Mouse (Mus musculus) stomach, postnatal 0 days (tissue): Measurements from ENCODE around the gene Sema4b. TPM values are rescaled to one million over a fixed set of nuclear protein-coding genes. Genes with fewer than 3 reads are reported as not detected.

Source experiments
- ATAC-seq: fragments of 200-750 bp; cut with Nextera tagmentation; 2 replicates; pipeline ENCODE4 v1.8.0; 2017; ENCODE audit not compliant: low FRiP score, low TSS enrichment
- DNase-seq: peaks from one replicate; pipeline ENCODE4 v3.0.0-alpha.2; 2016; ENCODE audit warnings: low spot score
- H3K27ac ChIP-seq: fragments of 300-500 bp; sonication (generic); replicated peaks from 2 replicates; pipeline ENCODE4 v1.5.1; 2014; ENCODE audit warnings: mild to moderate bottlenecking, control low read depth
- H3K27me3 ChIP-seq: fragments of 300-500 bp; sonication (generic); 2 replicates; pipeline ENCODE4 v1.6.1; 2014; ENCODE audit warnings: low read length; ENCODE audit not compliant: control insufficient read depth, insufficient read depth
- H3K36me3 ChIP-seq: fragments of 300-500 bp; sonication (generic); 2 replicates; pipeline ENCODE4 v1.6.1; 2014; ENCODE audit warnings: low read length, mixed read lengths; ENCODE audit not compliant: control insufficient read depth, insufficient read depth
- H3K4me1 ChIP-seq: fragments of 300-500 bp; sonication (generic); replicated peaks from 2 replicates; pipeline ENCODE4 v1.6.1; 2014; ENCODE audit warnings: antibody characterized with exemption; ENCODE audit not compliant: control insufficient read depth, insufficient read depth
- H3K4me2 ChIP-seq: fragments of 300-500 bp; sonication (generic); replicated peaks from 2 replicates; pipeline ENCODE4 v1.6.1; 2014; ENCODE audit warnings: low read depth, mild to moderate bottlenecking, control low read depth, moderate library complexity
- H3K4me3 ChIP-seq: fragments of 300-500 bp; sonication (generic); 2 replicates; pipeline ENCODE4 v1.5.1; 2014; ENCODE audit warnings: low read depth, low read length, control low read depth
- H3K9ac ChIP-seq: fragments of 300-500 bp; sonication (generic); 2 replicates; pipeline ENCODE4 v1.6.1; 2014; ENCODE audit warnings: mild to moderate bottlenecking, low read length, control low read depth, mixed read lengths
- H3K9me3 ChIP-seq: fragments of 300-500 bp; sonication (generic); 2 replicates; pipeline ENCODE4 v1.6.1; 2016; ENCODE audit warnings: low read length; ENCODE audit not compliant: control insufficient read depth
- CTCF ChIP-seq: IDR thresholded peaks from 2 replicates; pipeline ENCODE4 v1.5.1; 2016; ENCODE audit warnings: antibody characterized with exemption, low read depth, mild to moderate bottlenecking, moderate library complexity
- EP300 ChIP-seq: optimal IDR thresholded peaks from 2 replicates; pipeline ENCODE3; 2016; ENCODE audit warnings: antibody characterized with exemption
- WGBS: fragments of 180-500 bp; shearing (Covaris S2); extraction: QIAGEN DNeasy Blood & Tissue Kit; methylation state at CpG from one replicate; pipeline ENCODE4 v1.1.7; 2014; 5-methylcytosine and 5-hydroxymethylcytosine counted together
- polyA plus RNA-seq: library from polyadenylated mRNA; unstranded; fragments of >200 nt; fragmentation: Nextera tagmentation; extraction: Ambion mirVana; gene quantifications from 2 replicates; pipeline ENCODE4 v1.2.1, GENCODE M21; 2015

Gene Sema4b
- polyA plus RNA-seq, 1 experiment from 2014 or later = 19.9 TPM

DNA sequence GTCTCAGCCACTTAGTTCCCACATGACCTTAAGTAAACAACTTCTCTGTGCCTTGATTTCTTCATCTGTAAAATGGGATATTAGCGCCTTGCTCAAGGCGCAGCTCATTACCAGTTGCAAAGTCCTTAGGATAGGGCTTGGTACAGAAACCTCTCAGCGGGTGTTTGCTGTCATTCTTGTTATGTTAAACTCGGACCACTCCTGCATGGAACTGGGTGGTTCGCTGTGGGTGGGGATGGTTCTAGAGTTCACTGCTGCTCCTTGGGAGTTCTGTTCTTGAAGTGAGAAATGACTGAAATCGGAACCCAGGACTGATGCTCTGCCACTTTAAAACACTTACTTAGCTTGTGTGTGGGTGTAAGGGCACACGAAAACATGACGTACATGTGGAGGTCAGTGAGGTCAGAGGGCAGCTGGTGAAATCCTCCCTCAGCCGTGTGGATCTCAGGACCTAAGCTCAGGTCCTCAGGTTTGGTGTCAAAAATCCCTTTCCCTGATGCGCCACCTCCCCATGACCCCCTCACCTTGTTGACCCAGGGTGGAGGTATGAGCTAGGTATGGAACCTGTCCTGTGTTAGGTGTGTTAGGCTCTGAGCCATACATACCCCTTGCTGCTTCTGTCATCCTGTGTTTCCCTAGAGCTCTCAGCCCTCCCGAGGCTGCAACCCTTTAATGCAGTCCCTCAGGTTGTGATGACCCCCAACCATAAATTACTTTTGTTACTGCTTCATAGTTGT, 13.4 kb downstream of the Sema4b start:
- DNase-seq = no peak
- ATAC-seq = no peak
- peaks cover 8% of the 10 kb centered on the region for H3K4me1 ChIP-seq
- H3K9ac ChIP-seq = no peak overlapping the region
- H3K27me3 ChIP-seq = no peaks in the 10 kb centered on the region
- WGBS = 51% methylated on average over 11 of the region's 11 CpGs
- H3K36me3 ChIP-seq = no peaks in the 10 kb centered on the region
- no peak for TF ChIP-seq CTCF
- no peak for TF ChIP-seq EP300
- H3K9me3 ChIP-seq = no peaks in the 10 kb centered on the region
- peak overlapping the region; percentile 88 for H3K4me2 ChIP-seq
- 0 out of 2 replicates have a peak overlapping the region, but pooled peaks have one; percentile 70 for H3K4me3 ChIP-seq
- H3K27ac ChIP-seq = 0 out of 2 replicates have a peak overlapping the region, but pooled peaks have one; percentile 46

DNA sequence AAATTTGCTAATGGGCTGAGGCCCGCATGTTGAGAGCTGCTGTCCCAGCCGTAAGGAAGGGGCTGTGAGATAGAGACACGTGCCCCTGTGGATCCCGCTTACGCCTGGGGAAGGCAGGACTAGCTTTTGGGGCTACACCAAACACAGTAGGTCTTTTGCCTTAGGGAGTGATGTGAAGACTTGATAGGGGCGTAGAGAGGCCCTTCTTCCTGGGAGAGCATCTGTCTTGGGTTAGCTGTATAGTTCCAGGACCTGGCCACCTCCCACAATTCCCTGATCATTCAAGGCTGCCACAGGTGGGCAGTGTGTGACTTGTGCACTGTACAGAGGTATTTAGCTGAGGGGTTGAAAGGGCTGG, 13.9 kb downstream of the Sema4b start:
- Histone ChIP-seq H3K4me1 (peaks cover 8% of the 10 kb centered on the region), H3K9ac (no peak overlapping the region), H3K4me3 (no peak overlapping the region), H3K27ac (0 out of 2 replicates have a peak overlapping the region, but pooled peaks have one; percentile 46), H3K9me3 (no peaks in the 10 kb centered on the region), H3K27me3 (no peaks in the 10 kb centered on the region), H3K36me3 (no peaks in the 10 kb centered on the region), H3K4me2 (peak overlapping the region; percentile 88; the same call in 1 of the 2 replicates)
- WGBS = 80% methylated on average over 6 of the region's 6 CpGs
- no peak for ATAC-seq
- DNase-seq = no peak
- TF ChIP-seq EP300 (no peak), CTCF (peak; percentile 37)

DNA sequence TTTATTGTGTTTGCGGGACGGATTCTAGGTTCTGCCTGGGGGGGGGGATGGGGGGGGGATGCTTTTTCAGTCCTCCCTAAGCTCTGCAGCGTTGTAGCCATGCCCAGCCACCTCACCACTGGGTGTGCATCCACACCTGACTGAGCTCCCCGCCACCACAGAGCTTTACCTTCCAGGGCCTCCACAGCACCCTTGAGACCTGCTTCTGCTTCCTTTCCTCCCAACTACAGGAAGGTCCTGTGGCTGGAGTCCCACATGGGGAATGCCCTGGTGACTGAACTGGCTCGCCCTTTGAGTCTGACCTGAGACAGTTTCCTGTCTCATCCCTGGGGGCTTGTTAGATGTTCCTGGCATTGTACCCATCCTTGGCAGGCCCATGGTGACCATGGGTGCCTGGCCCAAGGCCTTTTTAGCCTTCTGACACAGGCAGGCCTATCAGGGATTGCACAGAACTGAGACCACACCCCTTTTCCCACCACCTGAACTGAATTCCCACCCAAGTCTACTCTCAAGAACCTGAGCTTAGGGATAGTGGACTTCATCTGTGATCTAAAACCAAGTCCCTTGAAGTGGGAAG, 14.4 kb downstream of the Sema4b start:
- Histone ChIP-seq H3K4me1 (peaks cover 8% of the 10 kb centered on the region), H3K4me2 (no peak overlapping the region), H3K27me3 (no peaks in the 10 kb centered on the region), H3K36me3 (no peaks in the 10 kb centered on the region), H3K9me3 (no peaks in the 10 kb centered on the region), H3K27ac (0 out of 2 replicates have a peak overlapping the region, but pooled peaks have one; percentile 8), H3K4me3 (no peak overlapping the region), H3K9ac (no peak overlapping the region)
- DNase-seq (no peak), ATAC-seq (no peak)
- WGBS = 60% methylated on average over 5 of the region's 5 CpGs
- TF ChIP-seq EP300 (no peak), CTCF (no peak)

DNA sequence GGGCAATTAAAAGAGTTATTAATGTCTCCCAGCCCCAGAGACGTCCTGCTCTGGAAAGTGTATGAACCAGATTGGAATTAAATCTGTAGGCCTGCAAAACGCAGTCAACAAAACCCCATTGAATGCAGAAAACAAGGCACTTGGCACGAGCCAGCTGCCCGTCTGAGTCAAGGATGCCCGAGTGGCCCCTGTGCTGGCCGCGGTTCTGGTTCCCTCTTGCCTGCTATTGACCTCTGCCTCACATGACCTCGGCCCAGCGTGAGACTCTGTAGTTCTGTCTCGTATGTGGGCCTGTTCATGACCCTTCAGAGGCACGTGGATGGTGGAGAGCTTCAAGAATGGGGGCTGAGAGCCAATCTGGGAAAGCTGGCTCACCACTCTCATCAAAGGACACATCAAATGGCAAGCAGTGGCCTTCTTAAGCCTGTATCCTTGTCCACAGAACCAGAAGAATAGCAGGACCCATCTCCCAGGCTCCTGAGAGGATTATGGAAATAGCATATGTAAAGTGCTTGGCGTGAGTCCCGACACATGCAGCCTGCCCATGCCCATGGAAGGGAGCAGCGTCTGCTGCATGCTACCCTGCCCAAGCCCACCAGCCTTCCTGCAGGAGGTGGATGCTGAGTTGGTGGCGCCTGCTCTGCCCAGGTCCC, 15.4 kb downstream of the Sema4b start:
- 77% methylated on average over 15 of the region's 15 CpGs for WGBS
- Histone ChIP-seq H3K27me3 (no peaks in the 10 kb centered on the region), H3K4me3 (no peak overlapping the region), H3K9ac (no peak overlapping the region), H3K36me3 (no peaks in the 10 kb centered on the region), H3K4me1 (peaks cover 12% of the 10 kb centered on the region), H3K4me2 (no peak overlapping the region), H3K27ac (0 out of 2 replicates have a peak overlapping the region, but pooled peaks have one; percentile 13), H3K9me3 (no peaks in the 10 kb centered on the region)
- no peak for DNase-seq
- TF ChIP-seq CTCF (no peak), EP300 (no peak)
- no peak for ATAC-seq

DNA sequence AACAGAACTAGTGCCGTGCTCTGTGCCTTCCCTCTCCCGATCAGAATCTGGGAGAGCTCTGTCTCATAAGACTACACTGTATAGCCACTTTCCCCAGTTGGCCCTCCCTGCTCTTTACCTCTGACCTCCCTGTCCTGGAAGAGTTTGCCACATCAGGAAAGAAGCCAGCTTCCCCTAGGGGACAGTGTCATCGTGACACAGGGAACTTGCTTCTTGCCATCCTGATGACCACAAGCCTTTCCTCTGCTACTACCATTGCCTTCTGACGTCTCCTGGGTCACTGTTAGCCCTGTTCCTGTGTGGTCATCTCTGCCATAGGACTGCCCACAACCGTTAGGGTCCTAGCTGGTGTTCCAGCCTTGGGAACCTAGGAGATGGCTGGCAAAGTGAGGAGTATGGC, 16.3 kb downstream of the Sema4b start:
- no peak overlapping the region for H3K4me2 ChIP-seq
- H3K9ac ChIP-seq = no peak overlapping the region
- DNase-seq = no peak
- no peaks in the 10 kb centered on the region for H3K36me3 ChIP-seq
- H3K27me3 ChIP-seq = no peaks in the 10 kb centered on the region
- no peak for TF ChIP-seq CTCF
- TF ChIP-seq EP300 = no peak
- no peak for ATAC-seq
- H3K4me3 ChIP-seq = no peak overlapping the region
- H3K27ac ChIP-seq = peak overlapping the region; percentile 30; the same call in 1 of the 2 replicates
- no peaks in the 10 kb centered on the region for H3K9me3 ChIP-seq
- H3K4me1 ChIP-seq = peaks cover 13% of the 10 kb centered on the region
- WGBS = 75% methylated on average over 5 of the region's 5 CpGs
